Mouse (Mus musculus): ENCODE measurements around the gene Gm3182. TPM values are rescaled to one million over a fixed set of nuclear protein-coding genes. Genes with fewer than 3 reads are reported as not detected.
"Not testable (repeated sequence)": the region's sequence is repeated elsewhere in the genome, so short reads cannot be mapped to it uniquely, and the experiment has no call there.

Gm3182 gene
- total RNA-seq (2021) = not detected
- long read RNA-seq, experiment 1 = 0 reads
- long read RNA-seq, experiment 2 = 0 reads

DNA sequence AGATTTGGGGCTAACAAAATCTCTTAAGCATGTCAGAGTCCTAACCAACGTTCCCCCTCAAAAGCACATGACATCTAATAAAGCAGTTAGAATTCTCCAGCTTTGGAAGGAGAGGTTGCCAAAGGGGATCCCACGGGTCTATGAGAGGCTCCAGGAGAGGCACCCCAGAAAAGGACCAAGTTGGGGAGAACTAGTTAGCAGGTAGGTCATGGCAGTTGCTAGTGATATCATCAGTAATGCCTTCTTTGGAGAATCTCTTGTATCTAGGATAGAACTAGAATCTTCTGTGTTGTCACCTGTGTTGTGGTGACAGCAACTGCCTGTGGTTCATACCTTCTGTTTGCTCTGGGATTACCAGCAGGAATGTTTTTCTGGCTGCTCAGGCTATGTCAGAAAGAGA, at the start of gene Gm3182:
TSS of gene Gm3182 (plus strand) at position 301 of the 400 bp plus-strand sequence.
- not testable (repeated sequence) for DNase-seq (ENCODE audit: low spot score in 2 of 2)

DNA sequence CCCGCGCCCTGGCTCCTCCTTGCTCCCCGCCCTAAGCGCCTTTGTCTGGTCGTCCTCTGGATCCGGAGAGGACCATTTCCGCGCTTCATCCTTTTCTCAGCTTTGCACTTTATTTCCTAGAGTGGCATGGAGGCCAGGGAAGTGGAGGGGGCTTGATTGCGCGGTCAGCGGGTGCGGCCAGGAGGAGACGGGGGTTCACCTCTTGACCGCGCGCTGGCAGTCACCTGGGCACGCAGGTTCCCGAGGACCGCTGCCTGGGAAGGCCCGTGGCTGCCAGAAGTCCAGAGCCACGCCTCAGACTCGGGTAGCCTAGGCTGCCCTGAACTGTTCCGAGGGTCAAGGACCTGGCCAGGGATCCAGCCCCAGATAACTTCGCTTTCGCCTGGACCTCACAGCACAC, 17.9 kb downstream of the Gm3182 start:
- not testable (repeated sequence) for DNase-seq (ENCODE audit: low spot score in 2 of 2)

Other genes with a start within 250 kb of the Gm3182 start
- gene Gm3138, start 232.1 kb upstream of the Gm3182 start, total RNA-seq (2021) = not detected
- gene Gm3149, start 164.5 kb upstream of the Gm3182 start, total RNA-seq (2021) = not detected
- not detected for gene 2610042L04Rik, start 147.0 kb upstream of the Gm3182 start, total RNA-seq (2021)
- not detected for gene Gm3159, start 84.2 kb upstream of the Gm3182 start, total RNA-seq (2021)
- not detected for gene Gm3164, start 66.3 kb upstream of the Gm3182 start, total RNA-seq (2021)
- gene Gm3173, start 50.8 kb upstream of the Gm3182 start, total RNA-seq (2021) = not detected
- not detected for gene Gm3047, start 73.7 kb downstream of the Gm3182 start, total RNA-seq (2021)
- not detected for gene Gm8159, start 150.6 kb downstream of the Gm3182 start, total RNA-seq (2021)
- gene Gm3239, start 182.4 kb downstream of the Gm3182 start, total RNA-seq (2021) = not detected
- gene Gm7876, start 227.5 kb downstream of the Gm3182 start, total RNA-seq (2021) = not detected
- gene Gm3252, start 245.0 kb downstream of the Gm3182 start, total RNA-seq (2021) = not detected